Mouse (Mus musculus) bone marrow, adult 2 months (tissue): Measurements from ENCODE around the gene Trmu. TPM values are rescaled to one million over a fixed set of nuclear protein-coding genes. Genes with fewer than 3 reads are reported as not detected.
"Not testable (repeated sequence)": the region's sequence is repeated elsewhere in the genome, so short reads cannot be mapped to it uniquely, and the experiment has no call there.

Source experiments
- H3K27ac ChIP-seq: fragments of 200-500 bp; 2 replicates; pipeline ENCODE4 v1.5.1; 2012; ENCODE audit warnings: low read depth, mild to moderate bottlenecking, control low read depth, inconsistent platforms, low read length; ENCODE audit not compliant: control insufficient read depth, poor library complexity, insufficient read depth
- H3K4me1 ChIP-seq: fragments of 200-500 bp; 2 replicates; pipeline ENCODE4 v1.6.1; 2011; ENCODE audit warnings: low read length; ENCODE audit not compliant: control insufficient read depth, insufficient read depth
- H3K4me3 ChIP-seq: fragments of 200-500 bp; replicated peaks from 2 replicates; pipeline ENCODE3; 2011; ENCODE audit warnings: mild to moderate bottlenecking, low read depth, low read length, control low read depth; ENCODE audit not compliant: control insufficient read depth
- CTCF ChIP-seq: fragments of 200-500 bp; IDR thresholded peaks from 2 replicates; pipeline ENCODE4 v1.5.1; 2011; ENCODE audit warnings: low read length, control low read depth; ENCODE audit not compliant: control insufficient read depth, insufficient read depth
- POLR2A ChIP-seq: fragments of 200-500 bp; IDR thresholded peaks from 2 replicates; pipeline ENCODE4 v1.6.1; 2011; ENCODE audit warnings: low read depth, mild to moderate bottlenecking, control low read depth, low read length, borderline replicate concordance; ENCODE audit not compliant: control insufficient read depth
- WGBS: fragments of 180-500 bp; shearing (Covaris S2); methylation state at CpG from one replicate; pipeline ENCODE4 v1.1.7; 2018; 5-methylcytosine and 5-hydroxymethylcytosine counted together
- polyA plus RNA-seq: library from polyadenylated mRNA; stranded (reverse); fragments of >200 nt; gene quantifications from 2 replicates; pipeline ENCODE4 v1.2.4, GENCODE M21; 2011; ENCODE audit warnings: low replicate concordance; ENCODE audit not compliant: missing spikeins, insufficient read depth, insufficient read length

The Trmu gene
- polyA plus RNA-seq, 1 experiment = 40.4 TPM

GRCm38 (mm10) chr15:85845071-85845470, 34.0 kb upstream of the Trmu start:
- Histone ChIP-seq H3K4me3 (no peak overlapping the region), H3K4me1 (no peaks in the 10 kb centered on the region), H3K27ac (no peak overlapping the region)
- TF ChIP-seq POLR2A = no peak
- no peak for TF ChIP-seq CTCF

DNA sequence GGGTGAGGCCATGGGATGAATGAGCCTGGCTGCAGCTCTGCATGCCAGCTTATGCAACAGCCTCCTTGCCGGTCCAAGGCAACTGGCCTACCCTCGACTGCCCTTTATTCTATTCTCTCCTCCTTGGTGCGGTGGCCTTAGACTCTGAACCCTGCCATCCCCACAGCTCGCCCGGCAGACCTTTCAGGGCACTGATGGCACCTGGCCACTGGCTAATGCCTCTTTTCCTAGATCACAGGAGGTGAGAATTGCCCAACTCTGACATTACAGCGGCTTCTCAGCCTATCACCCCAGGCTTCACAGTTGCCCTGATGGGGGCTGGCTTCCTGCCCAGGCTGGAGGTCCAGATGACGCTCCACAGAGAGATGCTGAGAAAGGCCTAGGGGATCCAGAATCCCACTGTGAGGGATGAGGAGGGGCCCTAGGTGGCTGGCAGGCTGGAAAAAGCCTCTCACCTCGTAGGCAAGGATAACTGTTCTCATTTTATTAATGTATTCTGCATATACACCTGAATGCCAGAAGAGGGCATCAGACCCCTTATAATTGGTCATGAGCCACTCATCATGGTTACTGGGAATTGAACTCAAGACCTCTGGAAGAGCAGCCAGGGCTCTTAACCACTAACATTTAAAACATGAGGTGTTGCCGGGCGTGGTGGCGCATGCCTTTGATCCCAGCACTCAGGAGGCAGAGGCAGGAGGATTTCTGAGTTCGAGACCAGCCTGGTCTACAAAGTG, 27.3 kb upstream of the Trmu start:
- Histone ChIP-seq H3K4me1 (no peaks in the 10 kb centered on the region), H3K27ac (no peak overlapping the region), H3K4me3 (no peak overlapping the region)
- WGBS = 82% methylated on average over 12 of the region's 12 CpGs
- TF ChIP-seq CTCF (no peak), POLR2A (no peak)

DNA sequence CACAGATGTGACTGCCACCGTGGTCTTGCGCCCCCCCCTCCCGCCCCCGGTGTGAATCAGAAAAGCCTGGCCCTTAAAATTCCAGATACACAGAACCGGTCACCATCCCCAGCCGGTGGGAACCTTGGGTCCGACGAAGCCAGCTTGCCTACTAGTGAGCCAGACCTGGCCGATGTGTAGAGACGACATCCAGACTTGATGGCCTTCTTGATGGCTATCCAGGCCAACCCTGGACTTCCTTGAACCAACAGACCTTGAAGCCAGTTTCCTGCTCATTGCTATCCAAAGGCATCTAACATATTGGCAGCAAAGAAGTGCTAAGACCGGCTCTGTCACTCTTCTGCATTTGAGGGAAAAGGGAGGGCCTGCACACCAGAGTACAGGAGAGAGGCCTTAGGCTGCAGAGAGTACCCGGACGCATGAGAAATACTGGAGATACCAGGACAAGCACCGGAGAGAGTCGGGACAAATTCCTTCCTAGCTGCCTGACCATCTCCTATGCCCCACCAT, 20.1 kb upstream of the Trmu start:
- TF ChIP-seq CTCF = no peak
- TF ChIP-seq POLR2A = no peak
- no peaks in the 10 kb centered on the region for H3K4me1 ChIP-seq
- WGBS = 10% methylated on average over 15 of the region's 15 CpGs

DNA sequence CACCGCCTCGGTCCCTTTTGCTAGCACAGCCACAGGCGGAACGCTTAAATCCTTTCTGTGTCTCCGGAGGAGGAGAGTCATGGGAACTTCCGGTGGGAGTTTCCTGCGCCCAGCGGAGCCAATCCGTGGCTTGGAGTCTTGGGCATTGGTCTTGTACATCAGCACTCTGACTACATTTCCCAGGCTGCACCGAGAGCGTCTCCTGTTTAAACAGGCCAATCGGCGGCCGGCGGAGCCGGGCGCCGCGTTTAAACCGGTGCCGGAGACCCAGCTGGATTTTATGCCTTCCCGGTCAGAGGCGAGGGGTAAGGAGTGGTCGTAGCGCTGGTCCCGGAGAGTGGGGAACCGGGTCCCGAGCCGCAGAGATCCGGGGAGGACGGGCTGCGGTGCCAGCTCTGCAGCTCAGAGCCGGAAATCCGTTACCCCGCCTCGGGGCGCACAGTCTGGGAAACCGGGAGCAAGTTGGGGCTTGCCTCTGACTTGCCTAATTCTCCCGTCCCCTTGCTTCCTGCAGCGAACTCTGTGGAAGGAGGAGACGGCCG, 19.6 kb upstream of the Trmu start, which contains the start of gene Gtse1:
Gene Gtse1, plus strand, starts transcription at position 256 of the 542 bp plus-strand sequence.
- Histone ChIP-seq H3K27ac (peak within 1 kb of the TSS; percentile 42), H3K4me1 (no peaks in the 10 kb centered on the region), H3K4me3 (peak within 1 kb of the TSS; percentile 97)
- 0 out of 2 replicates have a peak, but pooled peaks have one; percentile 25 for TF ChIP-seq POLR2A
- no peak for TF ChIP-seq CTCF
- under 1% methylated on average over 42 of the region's 42 CpGs for WGBS

More for the DNA sequence above, 20.1 kb upstream of the Trmu start:
- peak overlapping the region; percentile 73 for H3K4me3 ChIP-seq
- no peak overlapping the region for H3K27ac ChIP-seq

GRCm38 (mm10) chr15:85865913-85866312, 13.2 kb upstream of the Trmu start:
- H3K4me1 ChIP-seq, H3K4me3 ChIP-seq, H3K27ac ChIP-seq: not testable (repeated sequence)
- 93% methylated on average over 7 of the region's 7 CpGs for WGBS

- peak; percentile 92 for TF ChIP-seq CTCF
- TF ChIP-seq POLR2A = no peak
- Histone ChIP-seq H3K27ac (no peak overlapping the region), H3K4me3 (no peak overlapping the region), H3K4me1 (no peaks in the 10 kb centered on the region)
- WGBS = 33% methylated on average over 6 of the region's 6 CpGs
Measured at GRCm38 (mm10) chr15:85867696-85868095, 11.4 kb upstream of the Trmu start.

- 94% methylated on average over 7 of the region's 7 CpGs for WGBS
- Histone ChIP-seq H3K4me3 (no peak overlapping the region), H3K4me1 (no peaks in the 10 kb centered on the region; the same call in 1 of the 2 replicates), H3K27ac (no peak overlapping the region)
- no peak for TF ChIP-seq CTCF
- TF ChIP-seq POLR2A = no peak
Measured at GRCm38 (mm10) chr15:85877336-85877735, 1.8 kb upstream of the Trmu start.

DNA sequence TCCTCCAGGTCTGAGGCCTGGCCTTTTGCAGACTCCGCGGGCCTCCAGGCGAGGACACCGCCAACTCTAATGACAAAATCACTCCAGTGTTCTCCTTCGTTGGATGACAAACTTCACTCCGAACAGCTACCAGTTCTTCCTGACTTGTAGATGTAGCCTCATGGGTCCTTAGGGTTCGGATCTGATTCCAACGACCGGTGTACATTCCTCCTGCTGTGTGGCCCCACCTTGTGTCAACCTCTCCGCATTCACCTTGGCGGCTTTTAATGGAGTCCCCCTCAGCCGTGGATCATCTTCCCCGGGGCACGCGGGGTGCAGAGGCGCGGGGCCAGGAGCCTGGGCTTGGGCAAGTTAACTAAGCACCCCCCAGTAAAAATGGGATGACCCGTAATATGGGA, 385 bp downstream of the Trmu start:
- TF ChIP-seq CTCF (no peak), POLR2A (no peak)
- under 1% methylated on average over 18 of the region's 18 CpGs for WGBS
- Histone ChIP-seq H3K4me1 (no peaks in the 10 kb centered on the region; the same call in 1 of the 2 replicates), H3K4me3 (peak overlapping the region; percentile 82), H3K27ac (peak overlapping the region; percentile 65)

- WGBS = 84% methylated on average over 5 of the region's 5 CpGs
- TF ChIP-seq POLR2A (no peak), CTCF (no peak)
- no peaks in the 10 kb centered on the region for H3K4me1 ChIP-seq
- no peak overlapping the region for H3K27ac ChIP-seq
- H3K4me3 ChIP-seq = no peak overlapping the region
Measured at GRCm38 (mm10) chr15:85885606-85886005, 6.5 kb downstream of the Trmu start.
